Mouse (Mus musculus) left cerebral cortex, postnatal 25 days (tissue): ENCODE measurements around the gene Fmo5. TPM values are rescaled to one million over a fixed set of nuclear protein-coding genes. Genes with fewer than 3 reads are reported as not detected.

Experiments used
- DNase-seq, 2 experiments: peaks; one replicate each; pipeline ENCODE4 v3.0.0; 2022; ENCODE audit warnings: low spot score in 2 of 2, mixed read lengths in 1 of 2
- intact Hi-C: fragments of 180-260 bp; cut with DNase I; formaldehyde crosslinking; loops from one replicate; pipeline ENCODE4 v1.15.1; 2025
- total RNA-seq, 2 experiments: library from RNA; stranded (reverse); gene quantifications; 2 replicates each; pipeline ENCODE4 v1.2.3; 2021

The Fmo5 gene
- 1 to 10 TPM; 2.5 to 4.1 TPM for total RNA-seq

DNA sequence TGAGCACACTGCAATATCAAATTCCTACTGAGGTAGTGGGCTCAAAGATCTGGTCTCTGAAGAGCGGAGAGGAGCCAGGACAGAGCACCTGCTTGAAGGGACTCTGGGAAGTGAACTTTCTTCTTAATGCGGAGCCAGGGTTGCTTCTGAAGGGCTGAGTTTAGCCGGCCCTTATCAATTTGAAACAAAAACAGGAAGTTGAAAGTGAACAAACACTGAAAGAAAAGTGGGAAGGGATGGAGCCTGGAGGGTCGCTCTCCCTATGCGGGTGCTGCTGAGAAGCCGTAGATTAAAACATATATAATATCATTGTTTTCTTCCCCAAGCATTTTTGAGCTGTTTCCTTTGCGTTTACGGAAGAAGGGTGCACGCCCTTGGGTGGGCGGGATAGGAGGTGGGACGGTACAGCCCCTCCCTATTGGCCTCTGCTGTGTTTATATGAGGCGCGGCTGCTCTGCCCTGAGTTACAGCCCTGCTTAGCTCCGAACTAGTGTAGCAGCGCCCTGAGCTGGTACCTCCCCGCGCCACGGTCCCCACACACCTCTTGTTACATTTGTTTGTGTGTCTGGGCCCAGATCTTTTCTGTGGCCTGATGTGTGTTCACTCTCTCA, at the start of gene Fmo5:
Fmo5 (plus strand) TSS at position 414 of the 611 bp plus-strand sequence.
- intact Hi-C loops = no loop called here
- DNase-seq = no peak

DNA sequence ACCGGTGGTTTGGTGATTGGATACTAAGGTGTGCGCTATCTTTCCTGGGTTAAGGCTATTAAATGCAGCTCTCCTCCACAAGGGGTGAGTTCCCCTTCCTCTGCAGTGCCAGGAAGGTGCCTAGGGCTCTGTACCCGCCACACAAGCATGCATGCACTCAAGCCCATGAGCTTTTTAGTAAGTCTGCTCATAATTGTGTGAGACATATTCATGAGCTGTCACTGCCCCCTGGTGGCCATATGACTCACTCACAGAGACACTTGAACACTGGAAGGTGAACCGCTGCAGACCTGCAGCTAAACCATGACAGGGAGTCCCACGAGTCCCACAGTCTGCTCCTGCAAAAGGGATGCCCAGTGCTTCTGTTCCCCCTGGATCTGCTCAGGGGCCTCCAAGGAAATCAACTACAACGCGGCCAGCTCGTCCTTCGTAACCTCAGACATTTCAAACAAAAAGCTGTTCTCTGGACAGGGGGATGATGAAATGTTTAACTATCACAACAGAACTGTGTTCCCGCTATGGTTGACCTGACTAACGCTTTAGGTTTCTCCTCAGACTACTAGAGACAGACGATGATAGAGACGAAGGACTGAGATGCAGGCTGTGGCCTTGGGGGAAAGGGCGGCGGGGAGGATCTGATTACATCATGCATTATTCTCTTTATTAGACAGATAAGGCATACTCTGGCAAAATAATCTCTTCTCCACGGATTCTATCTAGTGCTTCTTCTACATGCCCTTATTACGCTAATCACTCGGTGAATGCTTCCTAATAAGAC, 43.0 kb upstream of the Fmo5 start:
- peak; percentile 90 to 92 for DNase-seq
- intact Hi-C loops = loop anchor here (2.0 to 10.0 kb wide), 5 partner anchors 191 to 649 kb away; no protein-coding TSS in a partner anchor

- intact Hi-C loops = loop anchor here (5.0 to 10.0 kb wide), 3 partner anchors 243 to 403 kb away; no protein-coding TSS in a partner anchor
- DNase-seq = no peak
Observed at GRCm38 (mm10) chr3:97587656-97588055, 40.9 kb upstream of the Fmo5 start.

DNA sequence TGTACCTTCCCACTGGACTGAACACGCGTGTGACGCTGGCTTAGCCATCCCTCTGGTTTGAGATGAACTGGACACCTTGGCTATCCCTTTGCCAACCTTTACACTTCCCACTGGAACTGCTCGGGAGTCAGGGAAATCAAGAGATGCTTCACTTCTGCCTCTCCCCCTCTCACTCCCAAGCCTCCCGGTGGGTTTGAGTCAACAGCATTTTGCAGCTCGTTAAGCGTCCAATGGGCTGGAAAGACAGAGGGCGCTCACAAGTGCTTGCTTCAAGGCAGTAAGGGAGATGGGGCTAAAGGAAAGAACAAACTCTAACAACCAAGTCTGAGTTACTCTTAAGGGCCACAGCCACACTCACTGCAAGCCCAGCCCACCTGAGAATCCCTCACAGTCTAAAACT, 37.9 kb upstream of the Fmo5 start:
- intact Hi-C loops = no loop called here
- no peak for DNase-seq

DNA sequence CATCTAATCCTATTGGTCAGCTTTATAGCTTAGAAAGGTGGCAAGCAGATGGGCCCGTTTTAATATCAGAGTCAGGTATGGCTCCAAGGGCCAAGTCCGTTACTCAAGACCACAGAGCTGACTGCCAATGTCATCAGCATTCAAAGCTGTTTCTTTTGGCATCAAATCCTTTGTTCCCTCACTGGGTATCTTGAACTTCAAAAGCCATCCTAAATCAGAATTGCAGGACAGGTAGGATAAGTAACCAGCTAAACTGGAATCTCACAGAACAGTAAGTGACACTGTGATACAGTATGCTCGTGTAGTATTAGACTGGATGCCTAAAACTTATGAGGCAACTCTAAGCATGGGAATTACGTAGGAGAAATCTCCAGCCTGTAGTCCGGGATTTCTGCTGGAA, 35.5 kb upstream of the Fmo5 start:
- intact Hi-C loops = no loop called here
- no peak for DNase-seq

DNA sequence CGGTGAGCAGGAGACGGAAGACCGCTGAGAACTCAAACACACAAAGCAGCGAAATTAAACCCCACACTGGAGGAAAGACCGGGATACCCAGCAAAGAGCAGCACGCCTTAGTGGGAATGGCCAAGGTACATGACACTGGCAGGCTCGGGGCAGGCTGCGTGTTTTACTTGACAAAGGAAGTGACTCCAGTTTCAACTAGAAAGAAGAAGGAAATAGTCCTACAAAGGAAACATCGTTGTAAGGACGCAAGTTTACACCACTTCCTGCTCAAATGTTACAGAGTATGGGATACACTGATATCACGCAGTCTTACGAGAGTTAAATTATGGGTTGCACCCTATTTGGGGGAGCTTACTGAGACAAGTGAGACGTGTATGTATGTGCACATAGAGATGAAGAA, 34.5 kb upstream of the Fmo5 start:
- no peak for DNase-seq
- intact Hi-C loops = no loop called here

DNA sequence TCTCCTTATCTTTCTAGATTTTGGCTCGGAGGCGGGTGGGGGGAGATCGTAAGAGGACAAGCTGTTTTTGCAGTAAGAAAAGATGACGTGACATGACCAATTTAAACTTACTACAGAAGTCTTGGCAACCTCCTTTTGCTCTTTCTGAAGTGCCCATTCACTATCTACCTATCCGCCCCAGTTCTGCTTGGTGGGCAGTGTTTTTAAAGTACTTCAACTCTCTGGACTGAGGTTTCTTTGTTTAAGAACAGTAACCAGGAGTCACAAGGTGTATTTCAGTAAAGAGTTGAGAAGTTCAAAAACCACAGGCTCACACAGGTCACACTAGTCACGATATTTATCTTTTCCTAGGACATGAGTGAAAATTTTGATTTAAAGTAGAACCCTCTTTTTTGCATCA, 33.5 kb upstream of the Fmo5 start:
- intact Hi-C loops = no loop called here
- no peak for DNase-seq

- DNase-seq = no peak
- intact Hi-C loops = no loop called here
Observed at GRCm38 (mm10) chr3:97596796-97597195, 31.8 kb upstream of the Fmo5 start.

DNA sequence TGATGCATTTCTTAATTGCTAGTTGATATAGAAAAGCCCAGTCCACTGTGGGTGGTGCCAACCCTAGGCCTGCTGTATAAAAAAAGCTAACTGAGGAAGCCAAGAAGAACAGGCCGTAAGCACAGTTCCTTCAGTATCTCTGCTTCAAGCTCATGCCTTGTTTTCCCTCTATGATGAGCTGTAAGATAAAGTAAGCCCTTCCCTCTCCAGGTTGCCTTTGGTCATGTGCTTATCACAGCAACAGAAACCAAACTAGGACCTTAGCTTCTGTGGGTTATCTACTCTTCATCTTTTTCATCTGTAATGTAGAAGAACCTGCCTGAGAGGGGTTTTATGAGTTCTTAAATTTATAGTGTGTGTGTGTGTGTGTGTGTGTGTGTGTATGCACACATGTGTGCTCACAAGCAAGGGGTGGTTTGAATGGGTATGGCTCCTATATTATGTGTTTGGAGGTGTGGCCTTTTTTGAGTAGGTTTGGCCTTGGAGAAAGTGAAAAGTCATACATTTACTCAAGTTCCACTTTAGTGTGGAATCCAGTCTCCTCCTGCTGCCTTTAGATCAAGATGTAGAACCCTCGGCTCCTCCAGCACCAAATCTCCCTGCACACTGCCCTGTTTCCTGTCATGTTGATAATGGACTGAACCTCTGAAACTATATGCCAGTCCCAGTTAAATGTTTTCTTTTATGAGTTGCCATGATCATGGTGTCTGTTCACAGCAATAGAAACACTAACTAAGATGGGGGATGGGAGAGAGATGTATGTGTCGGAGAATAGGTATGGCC, 28.4 kb upstream of the Fmo5 start:
- no peak for DNase-seq
- intact Hi-C loops = no loop called here

DNA sequence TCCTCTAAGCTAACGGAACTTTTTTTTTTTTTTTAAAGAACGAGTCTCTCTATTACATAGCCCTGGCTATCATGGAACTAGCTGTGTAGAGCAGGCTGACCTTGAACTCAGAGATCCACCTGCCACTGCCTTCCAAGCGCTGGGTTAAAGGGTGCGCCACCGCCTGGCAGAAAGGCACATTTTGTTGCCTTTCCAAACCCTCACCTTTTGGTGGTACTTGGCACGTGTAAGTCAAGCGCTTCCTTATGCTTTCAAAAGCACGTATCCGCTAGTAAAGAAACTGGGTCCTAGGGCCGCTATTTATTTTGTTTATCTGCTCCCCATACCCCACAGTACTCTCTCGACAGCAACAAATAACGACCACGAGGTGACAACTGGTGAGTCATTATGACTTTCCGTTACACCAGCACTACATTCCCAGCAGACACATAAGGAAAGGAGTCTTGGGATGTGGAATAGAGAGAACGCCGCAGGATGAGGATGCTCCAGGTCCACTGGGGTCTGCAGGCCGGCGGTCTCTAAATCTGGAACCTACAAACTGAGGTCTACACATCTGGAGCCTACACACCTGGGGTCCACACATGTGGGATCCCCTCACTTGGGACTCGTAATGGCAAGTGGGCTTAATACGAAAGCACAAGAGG, 19.3 kb upstream of the Fmo5 start:
- intact Hi-C loops = no loop called here
- peak in 1 of 2 experiments; percentile 7 for DNase-seq

- DNase-seq = peak; percentile 90 to 92
- intact Hi-C loops = loop anchor here (1.0 kb wide), 1 partner anchor 48 kb away; the partner anchor contains the start of gene Prkab2
Observed at GRCm38 (mm10) chr3:97609845-97610410, 18.7 kb upstream of the Fmo5 start, which contains the start of gene Chd1l. Chd1l (minus strand) TSS chr3:97610203.

- no peak for DNase-seq
Observed at GRCm38 (mm10) chr3:97611021-97611420, 17.6 kb upstream of the Fmo5 start.

DNA sequence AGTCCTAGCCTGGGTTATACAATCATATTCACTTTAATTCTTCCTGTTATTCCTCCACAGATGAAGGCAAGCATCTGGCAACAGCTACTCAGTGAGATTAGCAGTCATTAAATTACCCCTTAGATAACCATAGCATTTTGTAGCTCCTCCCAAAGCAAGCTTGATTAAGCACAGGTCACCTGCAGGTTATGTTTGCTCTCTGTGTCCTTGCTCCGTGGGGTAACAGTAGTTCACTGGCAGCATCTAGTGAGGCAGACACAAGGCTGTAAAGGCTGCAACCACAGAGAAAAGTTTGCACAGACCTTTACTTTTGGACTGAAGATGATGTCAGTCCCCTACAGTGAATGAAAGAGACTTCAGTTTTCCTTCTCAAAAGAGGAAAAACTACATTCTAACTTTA, 13.4 kb upstream of the Fmo5 start:
- intact Hi-C loops = no loop called here
- DNase-seq = no peak

More at GRCm38 (mm10) chr3:97611021-97611420, 17.6 kb upstream of the Fmo5 start:
- intact Hi-C loops = no loop called here

DNA sequence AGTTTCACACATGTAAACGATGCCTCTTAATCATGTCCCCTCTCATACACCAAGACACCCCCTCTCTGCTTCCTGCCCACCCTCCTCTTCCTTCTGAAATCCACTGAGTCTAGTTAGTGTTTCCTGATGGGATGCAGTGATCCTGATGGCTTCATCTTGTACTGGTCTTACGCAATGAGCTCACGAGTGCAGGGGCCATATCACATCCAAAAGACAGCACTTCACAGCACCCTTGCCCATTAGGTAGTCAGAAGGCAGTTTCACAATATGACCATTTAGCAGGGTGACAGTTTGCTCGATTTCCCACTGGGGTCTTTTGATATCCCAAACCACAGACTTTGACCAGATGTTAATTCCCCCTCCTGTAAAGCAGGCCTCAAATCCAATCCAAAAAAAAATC, 12.7 kb upstream of the Fmo5 start:
- no peak for DNase-seq
- intact Hi-C loops = no loop called here

GRCm38 (mm10) chr3:97617091-97617825, 11.3 kb upstream of the Fmo5 start:
- intact Hi-C loops = no loop called here
- no peak for DNase-seq

DNA sequence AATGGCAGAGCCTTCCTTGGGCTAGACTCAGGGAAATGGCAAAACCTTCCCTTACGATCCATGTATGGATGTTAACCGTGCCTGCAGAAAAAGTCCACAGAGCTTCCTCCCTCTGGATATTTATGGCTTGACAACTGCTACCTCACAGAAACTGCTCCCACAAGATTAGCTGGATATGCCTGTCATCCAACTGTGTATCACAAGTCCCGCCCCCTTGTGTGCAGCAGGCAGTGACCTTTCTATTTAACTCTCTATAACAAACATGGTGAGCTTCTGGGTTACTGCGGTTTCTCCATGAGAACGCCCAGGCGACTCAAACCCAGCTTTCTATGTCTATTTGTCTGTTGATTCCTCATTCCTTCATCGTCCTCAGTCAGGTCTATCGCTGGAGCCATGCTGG, 10.7 kb upstream of the Fmo5 start:
- intact Hi-C loops = no loop called here
- peak in 1 of 2 experiments; percentile 5 for DNase-seq

DNA sequence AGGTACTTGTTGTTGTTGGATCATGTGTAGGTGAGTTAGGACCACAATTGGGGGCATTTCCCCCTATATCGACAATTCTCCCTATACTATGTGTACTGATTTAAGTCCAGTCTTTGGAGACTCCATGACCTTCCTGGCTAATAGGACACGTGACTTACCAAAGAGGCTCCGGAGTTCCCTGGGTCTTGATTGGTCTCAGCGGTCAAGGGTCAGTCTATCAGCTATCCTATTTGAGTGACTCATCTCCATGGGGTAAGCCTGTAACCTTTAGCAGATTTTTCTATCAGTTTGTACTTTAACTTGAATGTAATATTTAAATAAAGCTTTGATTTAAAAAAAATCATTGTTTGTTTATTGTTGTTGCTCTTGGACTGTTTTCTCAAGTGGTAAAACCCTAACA, 7.9 kb upstream of the Fmo5 start:
- DNase-seq = no peak

DNA sequence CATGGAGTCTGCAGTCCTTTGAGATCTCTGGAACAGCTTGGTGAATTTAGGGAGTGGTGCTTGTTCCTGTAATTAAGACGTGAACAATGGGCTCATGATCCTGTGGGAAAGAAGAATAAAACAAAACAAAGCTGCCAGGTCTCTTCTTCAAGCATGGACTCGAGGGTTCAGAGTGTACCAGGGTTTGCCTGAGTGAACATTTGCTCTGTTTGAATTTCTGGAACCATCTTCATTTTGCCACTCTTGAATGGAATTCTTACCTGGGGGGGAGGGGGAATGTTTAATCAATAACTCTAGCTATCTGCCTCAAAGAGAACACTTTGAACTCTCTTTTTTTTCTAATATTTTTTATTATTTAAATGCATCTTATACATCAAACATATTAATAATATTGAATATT, 4.0 kb upstream of the Fmo5 start:
- no peak for DNase-seq
- intact Hi-C loops = no loop called here

More for the DNA sequence above, 7.9 kb upstream of the Fmo5 start:
- intact Hi-C loops = no loop called here

DNA sequence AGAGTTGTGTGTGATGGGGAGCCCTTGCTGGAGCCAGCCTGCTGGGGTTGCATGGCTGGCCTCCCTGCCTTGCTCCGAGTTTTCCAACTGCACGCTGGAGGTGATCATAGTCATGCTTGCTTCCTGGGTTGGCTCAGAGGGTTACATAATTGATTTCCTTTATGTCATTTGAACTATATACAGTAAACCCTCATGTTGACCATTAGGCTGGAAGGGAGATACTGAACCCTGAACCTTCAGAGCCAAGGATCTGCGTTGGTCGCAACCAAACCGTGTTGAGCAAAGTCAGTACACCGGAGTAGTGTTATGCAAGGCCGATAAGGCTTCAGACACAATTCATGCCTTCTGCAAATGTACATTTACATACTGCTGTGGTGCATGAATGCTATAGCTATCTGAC, 711 bp upstream of the Fmo5 start:
- intact Hi-C loops = no loop called here
- no peak for DNase-seq
